Comparison of ENCODE assay signal across 23 mouse cellular contexts in genomic region chr7:41512207-41512606, GRCm38 (mm10). TPM values are rescaled to one million over a fixed set of nuclear protein-coding genes. Genes with fewer than 3 reads are reported as not detected.
"Had no signal": no experiment of that assay in that cellular context is flagged by ENCODE, and none has a peak within 500 bp of the region (broad histone marks: within the 10 kb centered on the region; RNA-seq: fewer than 3 reads in every experiment).

No protein-coding gene starts in this region.

- DNase-seq: liver, postnatal 0 days; lung, adult 2 months; lung, postnatal 14 days; lung, postnatal 36 days; retina, postnatal 1 day; right cerebral cortex, adult 18-20 months; right cerebral cortex, postnatal 25 days; right cerebral cortex, postnatal 4 days; spleen, adult 18-20 months; thymus, adult 18-20 months; thymus, postnatal 14 days; thymus, postnatal 36 days had no signal

- H3K9me3 ChIP-seq: lung, embryonic 15.5 days; midbrain, embryonic 15.5 days had no signal

- H3K4me1 ChIP-seq: lung, embryonic 15.5 days; megakaryocyte, embryonic 14.5 days; midbrain, embryonic 13.5 days; midbrain, embryonic 15.5 days; neural tube, embryonic 12.5 days had no signal

- ATAC-seq: liver, postnatal 0 days; lung, postnatal 0 days; midbrain, embryonic 13.5 days; midbrain, embryonic 15.5 days had no signal

- H3K4me3 ChIP-seq: lung, embryonic 15.5 days; megakaryocyte, embryonic 14.5 days; midbrain, embryonic 13.5 days; midbrain, embryonic 15.5 days; neural tube, embryonic 12.5 days had no signal

- H3K27me3 ChIP-seq: lung, embryonic 15.5 days; megakaryocyte, embryonic 14.5 days; midbrain, embryonic 13.5 days; midbrain, embryonic 15.5 days; neural tube, embryonic 12.5 days had no signal

- H3K9ac ChIP-seq: liver, postnatal 0 days; lung, embryonic 15.5 days; midbrain, embryonic 13.5 days; midbrain, embryonic 15.5 days; neural tube, embryonic 12.5 days had no signal

- H3K27ac ChIP-seq: lung, embryonic 15.5 days; macrophage; midbrain, embryonic 13.5 days; midbrain, embryonic 15.5 days; neural tube, embryonic 12.5 days had no signal

- H3K36me3 ChIP-seq: lung, embryonic 15.5 days; midbrain, embryonic 13.5 days; midbrain, embryonic 15.5 days; neural tube, embryonic 12.5 days had no signal

- H3K4me2 ChIP-seq: lung, embryonic 15.5 days; midbrain, embryonic 11.5 days; midbrain, embryonic 13.5 days; midbrain, embryonic 15.5 days; neural tube, embryonic 12.5 days had no signal

RNA-seq across cellular contexts. Expression of gene Gm20449, which starts 13.0 kb away (rescaled TPM):
- total RNA-seq: megakaryocyte progenitor cell, adult 5-6 weeks; monocyte, adult 5-6 weeks had no signal
- polyA plus RNA-seq: liver, postnatal 0 days; lung, embryonic 15.5 days; small intestine, adult 2 months had no signal
